Mouse (Mus musculus): ENCODE results near the gene Cd81. TPM values are rescaled to one million over a fixed set of nuclear protein-coding genes. Genes with fewer than 3 reads are reported as not detected.

Cd81 gene
- polyA plus RNA-seq (2014; fragmentation: Illumina TruSeq; extraction: RNeasy Lipid Tissue Mini Kit (QIAGEN cat#74804); ENCODE audit: low read depth, low replicate concordance) = 503 TPM

GRCm38 (mm10) chr7:143052626-143053007, at the start of gene Cd81:
TSS of gene Cd81 (plus strand) at chr7:143052739.

DNA sequence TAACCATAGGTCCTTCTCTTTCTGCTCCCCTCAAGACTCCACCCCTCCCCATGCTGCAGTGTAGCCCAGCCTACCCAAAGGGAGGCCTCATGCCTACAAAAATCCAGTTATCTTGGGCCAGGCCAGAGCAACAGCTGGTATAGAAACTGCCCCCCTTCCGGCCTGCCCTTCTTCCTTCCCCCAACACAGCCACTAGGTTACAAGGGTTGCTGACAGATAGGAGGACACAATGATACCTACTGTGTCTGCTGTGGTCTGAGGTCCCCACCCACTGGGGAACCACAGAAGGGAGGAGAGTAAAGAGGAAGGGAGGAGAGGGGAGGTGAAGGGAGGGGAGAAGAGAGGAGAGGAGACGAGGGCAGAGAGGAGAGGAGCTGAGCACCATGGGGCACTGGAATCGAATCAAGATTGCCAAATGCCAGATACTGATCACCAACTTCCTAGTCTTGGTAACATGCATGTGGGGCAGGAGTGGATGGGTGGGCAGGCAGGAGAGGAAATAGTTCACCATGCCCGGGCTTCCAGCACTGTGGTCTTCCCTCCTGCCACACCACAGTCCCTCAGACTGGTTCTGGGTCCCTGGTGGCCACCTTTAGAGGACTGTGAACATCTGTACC, 47.7 kb upstream of the Cd81 start, which contains the start of gene Tspan32:
TSS of gene Tspan32 (plus strand) at position 320 of the 617 bp plus-strand sequence.

DNA sequence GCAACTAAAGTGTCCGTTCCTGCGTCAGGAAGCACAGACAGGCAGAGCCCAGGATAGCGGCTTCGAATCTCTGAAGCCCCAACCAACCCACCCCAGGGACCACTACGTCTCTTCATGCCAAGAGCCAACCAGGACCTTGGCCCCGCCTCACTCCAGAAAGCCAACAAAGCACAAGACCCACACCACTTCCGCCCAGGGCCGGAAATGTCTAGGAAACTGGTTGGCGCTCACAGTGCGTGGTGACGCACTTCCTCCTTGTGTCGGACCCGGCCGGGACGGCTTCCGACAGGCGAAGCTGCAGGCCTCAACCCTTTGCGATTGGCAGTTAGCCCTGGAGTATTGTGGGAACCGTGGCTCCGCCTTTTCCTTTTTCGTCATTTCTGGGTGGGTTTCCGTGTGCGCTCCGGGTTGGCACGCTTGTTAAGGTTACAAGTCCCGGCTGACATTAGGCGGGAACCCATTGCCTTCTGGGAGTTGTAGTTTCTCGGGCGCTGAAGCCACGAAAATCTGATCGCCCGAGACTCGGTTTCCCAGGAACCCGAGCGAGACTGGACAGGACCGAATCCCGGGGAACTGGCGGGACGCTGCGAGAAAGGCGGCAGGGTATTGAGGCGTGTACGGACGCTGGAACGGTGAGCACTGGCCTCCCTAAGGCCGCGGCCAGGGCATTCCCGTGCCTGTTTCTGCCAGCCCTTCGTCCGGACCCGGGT, 16.5 kb downstream of the Cd81 start, which contains the start of gene Tssc4:
TSS of gene Tssc4 (plus strand) at position 368 of the 710 bp plus-strand sequence.

DNA sequence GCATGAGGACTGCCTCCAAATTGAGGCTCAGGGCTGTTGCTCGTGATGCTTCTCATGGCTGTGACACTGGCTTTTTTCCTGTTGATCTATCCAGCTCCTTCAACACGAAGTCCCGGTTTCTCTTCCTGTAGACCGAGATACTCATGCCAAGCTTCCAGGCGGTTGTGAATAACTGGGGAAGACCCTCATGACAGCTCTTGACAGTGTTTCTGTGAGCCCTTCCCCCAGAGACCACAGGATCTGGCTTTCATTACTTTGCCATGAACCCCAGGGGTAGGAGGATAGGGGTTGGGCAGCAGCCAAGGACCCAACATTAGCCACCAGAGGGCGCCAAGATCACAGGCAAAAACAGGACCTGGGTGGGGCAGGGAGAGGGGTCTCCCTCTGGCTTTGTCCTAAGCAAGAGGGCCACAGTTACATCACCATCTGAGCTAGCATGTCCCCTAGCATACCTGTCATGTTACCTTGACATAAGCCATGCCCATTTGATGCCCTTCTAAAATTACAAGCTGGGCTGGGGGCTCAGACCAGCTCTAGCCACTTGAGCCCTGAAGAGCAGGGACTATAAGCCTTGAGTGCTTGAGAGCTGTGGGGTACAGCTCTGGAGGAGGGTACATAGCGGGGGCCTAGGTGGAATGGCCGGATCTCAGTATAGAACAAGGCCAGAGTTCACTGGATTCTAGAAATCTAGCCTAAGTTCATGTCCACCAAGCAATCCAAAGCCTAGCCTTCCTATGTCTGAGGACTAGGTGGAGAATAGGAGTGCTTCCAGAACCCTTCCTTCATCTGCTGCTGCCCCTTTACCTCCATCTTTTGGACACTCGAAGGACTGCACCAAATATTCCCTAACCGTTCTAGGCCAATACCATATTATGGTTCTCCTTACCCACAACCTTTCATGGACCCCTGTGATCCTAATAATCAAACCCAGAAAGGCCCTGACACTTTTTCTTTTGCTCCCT, 42.3 kb downstream of the Cd81 start, which contains the start of gene Trpm5:
TSS of gene Trpm5 (minus strand) at position 51 of the 962 bp plus-strand sequence.

GRCm38 (mm10) chr7:143106062-143106461, 53.5 kb downstream of the Cd81 start, which contains the start of gene Kcnq1:
TSS of gene Kcnq1 (plus strand) at chr7:143106362.

Other genes starting within 250 kb of the Cd81 start
- gene Th, start 121.6 kb upstream of the Cd81 start, polyA plus RNA-seq (2014; fragmentation: Illumina TruSeq; extraction: RNeasy Lipid Tissue Mini Kit (QIAGEN cat#74804); ENCODE audit: low read depth, low replicate concordance) = 0.42 TPM
- 1.1 TPM for gene Ascl2, start 83.5 kb upstream of the Cd81 start, polyA plus RNA-seq (2014; fragmentation: Illumina TruSeq; extraction: RNeasy Lipid Tissue Mini Kit (QIAGEN cat#74804); ENCODE audit: low read depth, low replicate concordance)
- 3.1 TPM for gene Tspan32, start 47.7 kb upstream of the Cd81 start, polyA plus RNA-seq (2014; fragmentation: Illumina TruSeq; extraction: RNeasy Lipid Tissue Mini Kit (QIAGEN cat#74804); ENCODE audit: low read depth, low replicate concordance)
- gene Tssc4, start 16.5 kb downstream of the Cd81 start, polyA plus RNA-seq (2014; fragmentation: Illumina TruSeq; extraction: RNeasy Lipid Tissue Mini Kit (QIAGEN cat#74804); ENCODE audit: low read depth, low replicate concordance) = 32.0 TPM
- 0.21 TPM for gene Trpm5, start 41.9 kb downstream of the Cd81 start, polyA plus RNA-seq (2014; fragmentation: Illumina TruSeq; extraction: RNeasy Lipid Tissue Mini Kit (QIAGEN cat#74804); ENCODE audit: low read depth, low replicate concordance)
- gene Kcnq1, start 53.6 kb downstream of the Cd81 start, polyA plus RNA-seq (2014; fragmentation: Illumina TruSeq; extraction: RNeasy Lipid Tissue Mini Kit (QIAGEN cat#74804); ENCODE audit: low read depth, low replicate concordance) = 19.1 TPM